Mouse (Mus musculus): ENCODE data around the gene Xrn2.
"Not testable (repeated sequence)": the region's sequence is repeated elsewhere in the genome, so short reads cannot be mapped to it uniquely, and the experiment has no call there.

Gene Xrn2

DNA sequence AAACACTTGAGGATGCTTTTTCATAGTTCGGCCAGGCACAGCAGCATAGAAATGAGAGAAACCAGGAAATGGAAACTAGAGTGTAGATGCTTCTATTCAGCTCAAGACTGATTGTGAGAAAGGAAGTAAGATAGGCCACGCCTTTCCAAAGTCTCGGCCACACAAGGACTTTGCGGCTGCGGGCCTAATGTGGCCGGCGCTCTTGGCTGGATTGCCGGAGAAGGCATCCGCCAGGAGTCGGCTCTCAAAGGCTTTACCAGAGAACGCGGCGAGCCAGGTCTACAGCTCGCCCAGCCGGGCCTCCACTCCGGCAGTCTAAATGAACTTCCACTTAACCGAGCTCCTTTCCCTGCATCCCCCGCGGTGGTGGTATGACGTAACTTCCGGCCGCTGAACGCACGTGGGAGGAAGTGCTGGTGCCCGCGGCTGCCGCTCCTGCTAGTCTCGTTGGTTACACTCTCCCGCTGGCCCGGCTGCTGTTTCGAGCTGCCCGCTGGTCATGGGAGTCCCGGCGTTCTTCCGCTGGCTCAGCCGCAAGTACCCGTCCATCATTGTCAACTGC is at the start of gene Xrn2:
Gene Xrn2 (plus strand): TSS at position 374 of the 562 bp plus-strand sequence.
- peak; percentile 96 for DNase-seq

- no peak for DNase-seq
Observed at GRCm38 (mm10) chr2:146975024-146975423, 37.8 kb upstream of the Xrn2 start.

DNA sequence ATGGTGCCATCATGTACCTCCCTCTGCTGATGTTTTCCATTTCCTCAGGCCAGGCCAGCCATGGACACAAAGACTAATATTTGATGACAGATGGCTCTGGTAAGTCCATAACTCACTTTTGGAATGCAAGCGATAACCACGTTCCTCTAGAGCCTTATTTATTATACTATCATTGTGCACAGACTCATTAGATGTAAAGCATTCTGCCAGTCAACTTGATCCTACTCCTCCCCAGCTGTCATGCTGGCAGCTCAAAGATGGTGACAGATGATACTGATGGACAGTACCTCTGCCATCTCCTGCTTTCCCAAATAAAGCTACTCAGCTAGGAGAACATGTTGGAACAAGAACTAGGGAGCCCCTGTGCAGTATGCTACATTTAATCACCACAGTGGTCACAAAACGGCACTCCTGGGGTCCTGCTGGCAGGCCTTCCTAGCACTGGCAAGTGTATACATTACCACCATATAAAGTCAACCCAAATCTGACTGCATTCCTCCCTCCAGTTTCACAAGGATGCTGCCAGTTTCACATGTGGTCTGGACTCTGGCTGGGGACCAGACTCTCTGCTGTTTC is 37.3 kb upstream of the Xrn2 start:
- no peak for DNase-seq

- DNase-seq: no peak
Observed at GRCm38 (mm10) chr2:146982786-146983185, 30.0 kb upstream of the Xrn2 start.

DNA sequence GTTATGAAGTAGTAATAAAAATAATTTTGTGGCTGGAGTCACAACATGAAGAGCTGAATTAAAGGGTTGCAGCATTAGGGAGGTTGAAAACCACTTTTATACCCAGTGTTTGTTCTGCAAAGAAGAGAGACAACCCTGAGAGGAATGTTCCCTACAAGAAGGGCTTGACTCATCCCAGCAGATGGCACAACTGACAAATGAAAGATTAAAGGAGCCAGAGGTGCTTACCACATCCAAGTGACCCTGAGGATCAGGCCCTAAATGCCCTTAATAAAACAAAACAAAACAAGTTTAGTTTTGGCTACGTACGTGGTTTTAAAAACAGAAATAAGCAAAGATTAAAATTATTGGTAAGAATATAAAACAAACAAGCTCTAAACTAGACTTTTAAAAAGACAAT is 28.0 kb upstream of the Xrn2 start:
- no peak for DNase-seq

DNA sequence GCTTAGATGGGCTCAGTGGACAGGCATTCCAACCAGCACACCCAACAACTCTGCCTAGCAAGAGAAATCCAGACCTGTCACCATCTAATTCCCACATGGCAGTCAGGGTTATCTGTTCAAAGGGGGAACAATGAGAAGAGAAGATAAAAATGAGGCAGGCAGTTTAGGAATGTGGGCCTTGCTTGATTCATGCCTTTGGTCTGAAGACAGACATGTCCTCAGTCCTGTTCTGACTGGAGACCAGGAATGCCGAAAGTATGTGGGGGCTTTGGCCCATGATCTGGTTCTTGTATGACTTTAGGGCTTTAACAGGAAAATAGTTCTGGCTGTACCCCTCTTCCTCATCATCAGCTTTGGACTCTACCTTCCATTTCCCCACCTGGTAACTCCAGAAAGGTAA is 27.0 kb upstream of the Xrn2 start:
- DNase-seq: no peak

- DNase-seq: no peak
Observed at GRCm38 (mm10) chr2:146986429-146986828, 26.4 kb upstream of the Xrn2 start.

- no peak for DNase-seq
Observed at GRCm38 (mm10) chr2:147007265-147007664, 5.5 kb upstream of the Xrn2 start.

DNA sequence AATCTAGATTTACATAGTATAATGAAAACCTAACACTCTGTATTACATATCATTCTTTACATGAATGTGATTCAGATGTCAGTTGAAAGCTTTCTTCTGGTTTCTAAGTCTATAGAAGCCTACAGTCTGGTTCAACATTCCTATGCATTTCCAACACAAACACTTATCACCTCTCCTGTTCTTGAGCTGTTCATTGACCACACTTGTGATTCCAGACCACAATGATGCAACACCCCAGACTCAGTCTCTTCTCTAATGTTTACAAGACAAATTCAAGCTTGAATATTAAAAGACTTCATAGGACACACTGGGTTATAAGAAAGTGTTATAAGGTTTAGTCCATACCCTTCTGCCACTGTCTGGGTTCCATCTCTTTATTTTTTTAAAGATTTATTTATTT is 3.7 kb upstream of the Xrn2 start:
- no peak for DNase-seq

DNA sequence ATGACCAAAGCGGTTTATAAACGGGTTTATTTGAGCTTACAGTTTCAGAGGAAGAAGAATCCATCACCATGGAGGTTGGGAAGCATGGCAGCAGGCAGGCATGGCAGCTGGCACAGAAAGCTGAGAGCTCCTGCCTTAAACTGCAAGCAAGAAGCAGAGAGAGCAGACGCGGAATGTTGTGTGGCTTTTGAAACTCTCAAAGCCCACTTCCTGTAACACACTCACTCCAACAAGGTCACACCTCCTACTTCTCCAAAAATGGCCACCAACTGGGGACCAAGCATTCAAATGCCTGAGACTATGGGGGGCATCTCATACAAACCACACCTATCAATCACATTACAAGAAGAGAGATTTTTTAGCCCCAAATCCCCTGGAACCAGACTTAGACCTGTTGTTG is 2.7 kb upstream of the Xrn2 start:
- no peak for DNase-seq

DNA sequence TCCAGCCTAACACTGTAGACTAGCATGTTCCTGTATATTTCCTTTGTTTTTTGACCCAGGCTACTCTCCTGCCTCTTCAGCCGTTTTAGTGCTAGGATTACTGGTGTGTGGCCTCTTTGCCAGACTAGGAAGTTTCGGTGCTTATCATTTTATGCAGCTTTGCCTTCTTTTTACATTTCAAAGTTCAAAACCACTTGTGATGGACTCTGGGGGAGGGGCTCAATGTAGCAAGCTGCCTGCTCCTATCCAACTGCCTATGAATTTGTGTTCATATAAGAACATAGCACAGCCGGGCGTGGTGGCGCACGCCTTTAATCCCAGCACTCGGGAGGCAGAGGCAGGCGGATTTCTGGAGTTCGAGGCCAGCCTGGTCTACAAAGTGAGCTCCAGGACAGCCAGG is 1.8 kb upstream of the Xrn2 start:
- DNase-seq: no peak

DNA sequence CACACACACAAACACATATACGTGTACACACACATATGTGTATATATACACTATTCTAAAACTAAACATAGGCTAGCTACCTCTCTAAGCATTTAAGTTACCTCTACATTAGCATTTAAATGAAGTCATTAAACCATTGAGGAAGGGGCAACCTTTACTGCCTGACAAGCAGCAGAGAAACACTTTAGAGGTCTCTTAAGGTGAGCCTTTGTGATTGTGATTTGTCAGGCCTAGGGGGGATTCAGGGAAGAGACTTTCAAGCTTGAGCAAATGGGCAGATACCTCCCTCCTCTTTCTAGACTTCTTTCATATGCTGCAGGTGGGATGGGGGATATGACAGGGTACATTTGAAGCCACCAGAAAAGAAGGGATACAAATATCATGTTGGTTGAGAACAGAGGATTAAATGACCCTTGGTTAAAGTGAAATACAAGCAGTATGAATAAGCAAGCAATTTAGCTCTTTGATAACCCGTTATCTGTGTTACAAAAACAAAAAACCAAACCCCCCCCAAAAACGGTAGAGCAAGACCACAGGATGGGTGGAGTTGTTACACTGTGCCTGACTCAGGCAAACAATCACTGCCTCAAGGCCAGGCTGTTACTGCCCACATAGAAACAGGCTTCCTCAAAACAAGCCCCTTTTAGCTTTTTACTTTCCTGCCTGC is 1.2 kb upstream of the Xrn2 start:
- DNase-seq: no peak

DNA sequence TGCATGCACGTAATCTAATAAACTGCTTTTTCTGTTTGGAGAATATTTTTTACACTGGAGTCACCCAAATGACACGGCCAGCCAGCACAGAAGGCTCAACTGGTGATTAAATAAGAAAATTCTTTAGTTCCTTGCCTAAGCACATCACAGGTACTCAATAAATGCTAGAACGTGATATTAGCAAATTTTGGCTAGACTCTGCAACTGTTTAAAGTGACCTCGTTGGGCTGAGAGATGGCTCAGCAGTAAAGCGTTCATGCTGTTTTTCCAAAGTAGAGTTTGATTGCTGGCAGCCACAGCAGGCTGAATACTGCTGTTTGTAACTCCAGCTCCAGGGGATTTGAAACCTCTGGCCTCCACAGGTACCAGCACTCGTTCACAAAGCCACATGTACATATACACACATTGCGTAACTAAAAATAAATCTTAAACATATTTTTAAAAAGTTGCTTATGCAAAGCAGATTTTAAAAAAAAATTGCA is 614 bp upstream of the Xrn2 start:
- DNase-seq: no peak

- DNase-seq: peak; percentile 80
Observed at GRCm38 (mm10) chr2:147013194-147013969, 586 bp downstream of the Xrn2 start.

GRCm38 (mm10) chr2:147014101-147014886 is 1.5 kb downstream of the Xrn2 start:
- DNase-seq: peak; percentile 17

- not testable (repeated sequence) for DNase-seq
Observed at GRCm38 (mm10) chr2:147022041-147022440, 9.2 kb downstream of the Xrn2 start.

- DNase-seq: no peak
Observed at GRCm38 (mm10) chr2:147023067-147023466, 10.3 kb downstream of the Xrn2 start.

DNA sequence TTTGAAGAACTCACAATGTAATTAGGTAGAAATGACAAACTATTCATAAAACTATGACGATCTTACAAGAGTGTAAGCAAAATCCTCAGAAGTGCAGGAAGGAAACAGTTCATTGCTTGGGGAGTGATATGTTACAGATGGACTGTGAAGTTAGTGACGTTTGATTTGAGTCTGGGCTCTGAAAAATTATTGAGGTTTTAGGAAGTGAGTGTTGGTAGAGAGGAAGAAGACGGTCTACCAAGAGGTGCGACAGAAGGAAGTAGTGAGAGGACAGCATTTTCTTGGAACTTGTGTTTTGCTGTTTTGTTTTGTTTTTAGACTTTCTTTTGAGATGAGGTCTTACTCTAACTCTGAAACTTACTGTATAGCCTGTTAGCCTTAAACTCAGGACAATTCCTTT is 10.8 kb downstream of the Xrn2 start:
- no peak for DNase-seq

DNA sequence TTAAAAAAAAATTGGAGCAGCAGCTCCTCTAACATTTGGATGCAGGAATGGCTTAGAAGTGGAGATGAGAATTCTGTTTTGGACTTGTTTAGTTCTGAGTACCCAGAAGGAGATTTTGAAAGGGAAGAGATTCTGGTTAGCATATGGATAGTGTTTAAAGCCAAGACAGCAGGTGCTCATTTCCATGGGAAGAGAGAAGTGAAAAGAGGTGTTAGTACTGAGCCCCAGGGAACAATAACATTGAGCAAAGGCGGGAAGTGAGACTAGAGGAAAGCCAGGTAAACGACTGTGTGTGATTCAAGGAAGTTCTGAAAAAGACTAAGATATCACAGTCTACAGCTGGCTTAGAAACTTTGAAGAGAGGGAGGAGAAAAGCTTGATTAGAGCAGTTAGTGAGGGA is 20.3 kb downstream of the Xrn2 start:
- DNase-seq: no peak

- no peak for DNase-seq
Observed at GRCm38 (mm10) chr2:147035864-147036263, 23.1 kb downstream of the Xrn2 start.

GRCm38 (mm10) chr2:147047051-147047450 is 34.3 kb downstream of the Xrn2 start:
- peak; percentile 46 for DNase-seq

GRCm38 (mm10) chr2:147053229-147053892 is 40.6 kb downstream of the Xrn2 start:
- DNase-seq: no peak
